In the genomic region with DNA sequence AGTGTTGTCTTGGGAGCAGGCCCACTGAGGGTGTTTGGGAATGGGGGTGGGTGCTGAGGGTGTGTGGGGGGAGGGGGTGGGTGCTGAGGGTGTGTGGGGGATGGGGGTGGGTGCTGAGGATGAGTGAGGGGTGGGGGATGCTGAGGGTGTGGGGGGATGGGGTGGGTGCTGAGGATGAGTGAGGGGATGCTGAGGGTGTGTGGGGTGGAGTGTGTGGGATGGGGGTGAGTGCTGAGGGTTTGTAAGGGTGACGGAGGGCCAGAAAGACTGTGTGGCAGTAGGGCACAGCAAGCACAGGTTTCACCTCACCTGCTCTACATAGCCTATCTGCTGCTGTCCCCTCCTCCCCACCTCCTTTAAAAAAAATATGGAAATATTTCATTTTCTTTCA, we compare ENCODE assay signal across 23 mouse cellular contexts.
"Had no signal": no experiment of that assay in that cellular context is flagged by ENCODE, and none has a peak within 500 bp of the region (broad histone marks: within the 10 kb centered on the region; RNA-seq: fewer than 3 reads in every experiment).

No protein-coding gene starts in this region.

- H3K9ac ChIP-seq: kidney, embryonic 15.5 days; limb, embryonic 12.5 days; limb, embryonic 15.5 days; liver, embryonic 14.5 days; liver, postnatal 0 days; lung, embryonic 15.5 days; midbrain, embryonic 13.5 days; neural tube, embryonic 12.5 days; neural tube, embryonic 15.5 days had no signal

- ATAC-seq: intestine, postnatal 0 days; liver, postnatal 0 days; midbrain, embryonic 13.5 days had no signal

- DNase-seq: kidney, adult 2 months; kidney, postnatal 14 days; kidney, postnatal 4 days; left cerebral cortex, postnatal 4 days; liver, postnatal 0 days; lung, postnatal 10 days; lung, postnatal 4 days; right cerebral cortex, adult 18-20 months; right cerebral cortex, postnatal 14 days; right cerebral cortex, postnatal 4 days; thymus, adult 2 months; thymus, postnatal 14 days had no signal

- H3K4me3 ChIP-seq: kidney, embryonic 15.5 days; limb, embryonic 12.5 days; limb, embryonic 15.5 days; lung, embryonic 15.5 days; midbrain, embryonic 13.5 days; neural tube, embryonic 12.5 days; neural tube, embryonic 15.5 days had no signal

- H3K36me3 ChIP-seq: kidney, embryonic 15.5 days; limb, embryonic 12.5 days; limb, embryonic 15.5 days; lung, embryonic 15.5 days; midbrain, embryonic 13.5 days; neural tube, embryonic 12.5 days; neural tube, embryonic 15.5 days had no signal

- H3K4me2 ChIP-seq: kidney, embryonic 15.5 days; limb, embryonic 12.5 days; limb, embryonic 15.5 days; liver, embryonic 11.5 days; lung, embryonic 15.5 days; midbrain, embryonic 13.5 days; neural tube, embryonic 12.5 days; neural tube, embryonic 15.5 days had no signal

- H3K27me3 ChIP-seq: kidney, embryonic 15.5 days; limb, embryonic 12.5 days; limb, embryonic 15.5 days; lung, embryonic 15.5 days; midbrain, embryonic 13.5 days; neural tube, embryonic 12.5 days; neural tube, embryonic 15.5 days had no signal

- H3K27ac ChIP-seq: kidney, embryonic 15.5 days; limb, embryonic 12.5 days; limb, embryonic 15.5 days; liver, embryonic 14.5 days; midbrain, embryonic 13.5 days; neural tube, embryonic 12.5 days; neural tube, embryonic 15.5 days; stomach, postnatal 0 days had no signal

- H3K9me3 ChIP-seq: kidney, embryonic 15.5 days; limb, embryonic 12.5 days; limb, embryonic 15.5 days; lung, embryonic 15.5 days; midbrain, embryonic 13.5 days; neural tube, embryonic 12.5 days; neural tube, embryonic 15.5 days had no signal

- H3K4me1 ChIP-seq: neural tube, embryonic 12.5 days; neural tube, embryonic 15.5 days had no signal
